Mouse (Mus musculus): ENCODE data around the gene Ccdc50. TPM values are rescaled to one million over a fixed set of nuclear protein-coding genes. Genes with fewer than 3 reads are reported as not detected.

Gene Ccdc50
- polyA plus RNA-seq, 1 experiment from 2014 or later: 37.4 TPM

- Histone ChIP-seq H3K4me2 (ENCODE audit: low read length) (no peak overlapping the region), H3K27ac (no peak overlapping the region), H3K36me3 (ENCODE audit: insufficient read depth, low read length) (no peaks in the 10 kb centered on the region), H3K9me3 (replicated peaks; ENCODE audit: low read length) (no peaks in the 10 kb centered on the region), H3K27me3 (ENCODE audit: insufficient read depth, low read length) (no peaks in the 10 kb centered on the region), H3K4me1 (replicated peaks; ENCODE audit: insufficient read depth, low read length) (no peaks in the 10 kb centered on the region), H3K9ac (ENCODE audit: low read depth, low read length) (no peak overlapping the region), H3K4me3 (replicated peaks; ENCODE audit: low read depth, low read length) (no peak overlapping the region)
- DNase-seq (ENCODE audit: low spot score) (no peak), ATAC-seq (replicated peaks; ENCODE audit: low FRiP score, low read depth) (no peak)
- no peak for TF ChIP-seq CTCF (IDR thresholded peaks at IDR 0.05; ENCODE audit: low read depth)
- 80% methylated on average over 1 of the region's 1 CpGs for WGBS
These were observed 95.2 kb downstream of the Ccdc50 start for GRCm38 (mm10) chr16:27483834-27484233.

Other genes starting within 250 kb of the Ccdc50 start
- not detected in 2 replicates for gene Ostn, start 81.4 kb upstream of the Ccdc50 start, polyA plus RNA-seq (2015; fragmentation: Nextera tagmentation; extraction: Ambion mirVana)
- gene Uts2b, start 18.6 kb upstream of the Ccdc50 start, polyA plus RNA-seq (2015; fragmentation: Nextera tagmentation; extraction: Ambion mirVana): not detected in 2 replicates